Mouse (Mus musculus) adrenal gland, postnatal 36 days (tissue): ENCODE measurements at regions not wholly inside any gene's neighbourhood (a gene's known extent, or its start where the extent isn't known, plus 50 kb on each side); places are given as distances from the start of the nearest gene placed in this dataset.

Experiments
- DNase-seq, 2 experiments: peaks; one replicate each; pipeline ENCODE4 v3.0.0; 2021; ENCODE audit warnings: mixed read lengths in 1 of 2

GRCm38 (mm10) chr1:186572651-186573050 is 133.1 kb downstream of the Tgfb2 start:
- no peak for DNase-seq

GRCm38 (mm10) chr1:186572092-186572491 is 133.7 kb downstream of the Tgfb2 start:
- no peak for DNase-seq

GRCm38 (mm10) chr1:186568496-186568895 is 137.3 kb downstream of the Tgfb2 start:
- peak in 1 of 2 experiments; percentile 8 for DNase-seq

GRCm38 (mm10) chr1:186568076-186568475 is 137.7 kb downstream of the Tgfb2 start:
- DNase-seq: peak; percentile 16 to 41

- DNase-seq: no peak
Measured at GRCm38 (mm10) chr1:186567136-186567826, 138.5 kb downstream of the Tgfb2 start.

- DNase-seq: no peak
Measured at GRCm38 (mm10) chr1:186562027-186562426, 143.8 kb downstream of the Tgfb2 start.

GRCm38 (mm10) chr1:186555441-186555975 is 150.3 kb downstream of the Tgfb2 start:
- DNase-seq: no peak

GRCm38 (mm10) chr1:186554520-186555010 is 151.2 kb downstream of the Tgfb2 start:
- no peak for DNase-seq

- no peak for DNase-seq
Measured at GRCm38 (mm10) chr1:186552689-186553088, 153.1 kb downstream of the Tgfb2 start.

- peak; percentile 71 to 72 for DNase-seq
Measured at GRCm38 (mm10) chr1:186550265-186550885, 155.4 kb downstream of the Tgfb2 start.

- no peak for DNase-seq
Measured at GRCm38 (mm10) chr1:186549207-186549606, 156.6 kb downstream of the Tgfb2 start.

GRCm38 (mm10) chr1:186546386-186547185 is 159.2 kb downstream of the Tgfb2 start:
- DNase-seq: no peak

GRCm38 (mm10) chr1:186540070-186540469 is 165.7 kb downstream of the Tgfb2 start:
- no peak for DNase-seq

- no peak for DNase-seq
Measured at GRCm38 (mm10) chr1:186538233-186538632, 167.6 kb downstream of the Tgfb2 start.

GRCm38 (mm10) chr1:186515976-186516375 is 189.8 kb downstream of the Tgfb2 start:
- DNase-seq: peak in 1 of 2 experiments; percentile 2

- no peak for DNase-seq
Measured at GRCm38 (mm10) chr1:186515071-186515470, 190.7 kb downstream of the Tgfb2 start.

- no peak for DNase-seq
Measured at GRCm38 (mm10) chr1:186513861-186514260, 191.9 kb downstream of the Tgfb2 start.

GRCm38 (mm10) chr1:186510531-186510930 is 195.3 kb downstream of the Tgfb2 start:
- DNase-seq: no peak

- DNase-seq: no peak
Measured at GRCm38 (mm10) chr1:186508358-186508757, 197.4 kb downstream of the Tgfb2 start.

GRCm38 (mm10) chr1:186507956-186508355 is 197.8 kb downstream of the Tgfb2 start:
- no peak for DNase-seq

GRCm38 (mm10) chr1:186506517-186506916 is 199.3 kb downstream of the Tgfb2 start:
- DNase-seq: no peak

GRCm38 (mm10) chr1:186505912-186506311 is 199.9 kb downstream of the Tgfb2 start:
- no peak for DNase-seq
